Mouse (Mus musculus) hindbrain, postnatal 0 days (tissue): ENCODE data around the gene Nmu. TPM values are rescaled to one million over a fixed set of nuclear protein-coding genes. Genes with fewer than 3 reads are reported as not detected.

Source experiments
- ATAC-seq: fragments of 200-750 bp; cut with Nextera tagmentation; 2 replicates; pipeline ENCODE4 v1.8.0; 2017; ENCODE audit warnings: mild to moderate bottlenecking, moderate TSS enrichment, moderate library complexity
- DNase-seq: peaks from one replicate; pipeline ENCODE4 v3.0.0-alpha.2; 2015; ENCODE audit warnings: low spot score
- H3K27ac ChIP-seq: fragments of 300-500 bp; sonication (generic); 2 replicates; pipeline ENCODE4 v1.5.1; 2014; ENCODE audit warnings: mild to moderate bottlenecking
- H3K27me3 ChIP-seq: fragments of 300-500 bp; sonication (generic); 2 replicates; pipeline ENCODE4 v1.6.1; 2014; ENCODE audit warnings: low read length, mixed read lengths; ENCODE audit not compliant: insufficient read depth
- H3K36me3 ChIP-seq: fragments of 300-500 bp; sonication (generic); 2 replicates; pipeline ENCODE4 v1.6.1; 2014; ENCODE audit warnings: low read length, mixed read lengths; ENCODE audit not compliant: insufficient read depth
- H3K4me1 ChIP-seq: fragments of 300-500 bp; sonication (generic); 2 replicates; pipeline ENCODE4 v1.6.1; 2014; ENCODE audit warnings: antibody characterized with exemption, low read length, mixed read lengths; ENCODE audit not compliant: insufficient read depth
- H3K4me2 ChIP-seq: fragments of 300-500 bp; sonication (generic); 2 replicates; pipeline ENCODE4 v1.6.1; 2014; ENCODE audit warnings: low read depth, mild to moderate bottlenecking, low read length, moderate library complexity, mixed read lengths
- H3K4me3 ChIP-seq: fragments of 300-500 bp; sonication (generic); 2 replicates; pipeline ENCODE4 v1.5.1; 2014; ENCODE audit warnings: low read length
- H3K9ac ChIP-seq: fragments of 300-500 bp; sonication (generic); replicated peaks from 2 replicates; pipeline ENCODE4 v1.6.1; 2014; ENCODE audit warnings: mild to moderate bottlenecking, low read length, moderate library complexity, mixed read lengths
- H3K9me3 ChIP-seq: fragments of 300-500 bp; sonication (generic); 2 replicates; pipeline ENCODE4 v1.6.1; 2016; ENCODE audit warnings: low read length, mixed read lengths
- CTCF ChIP-seq: IDR thresholded peaks from 2 replicates; pipeline ENCODE4 v1.5.1; 2016; ENCODE audit warnings: antibody characterized with exemption, control low read depth, low read depth
- WGBS: fragments of 180-500 bp; shearing (Covaris S2); extraction: QIAGEN DNeasy Blood & Tissue Kit; methylation state at CpG from one replicate; pipeline ENCODE4 v1.1.7; 2014; 5-methylcytosine and 5-hydroxymethylcytosine counted together
- polyA plus RNA-seq: library from polyadenylated mRNA; unstranded; fragments of >200 nt; fragmentation: Nextera tagmentation; extraction: Ambion mirVana; gene quantifications from 2 replicates; pipeline ENCODE4 v1.2.1, GENCODE M21; 2015
- total RNA-seq: library from RNA; depleted of rRNA; stranded (reverse); fragments of >200 nt; gene quantifications from 2 replicates; pipeline ENCODE4 v1.2.3, GENCODE M21; 2014

Gene Nmu
- total and polyA plus RNA-seq, 2 experiments from 2014 or later, result 2.3 TPM; not detected in 1

GRCm38 (mm10) chr5:76303745-76304451, 59.7 kb downstream of the Nmu start:
- no peak for TF ChIP-seq CTCF
- WGBS, result 2% methylated on average over 79 of the region's 100 CpGs

GRCm38 (mm10) chr5:76303379-76303744, 60.2 kb downstream of the Nmu start:
- no peaks in the 10 kb centered on the region for H3K36me3 ChIP-seq
- H3K4me2 ChIP-seq, result peak overlapping the region; percentile 93
- peak overlapping the region; percentile 93 for H3K27ac ChIP-seq
- no peaks in the 10 kb centered on the region for H3K9me3 ChIP-seq
- 5% methylated on average over 11 of the region's 11 CpGs for WGBS
- H3K27me3 ChIP-seq, result no peaks in the 10 kb centered on the region
- H3K4me1 ChIP-seq, result peaks cover 6% of the 10 kb centered on the region; the same call in 1 of the 2 replicates
- peak overlapping the region; percentile 99 for H3K4me3 ChIP-seq
- peak overlapping the region; percentile 98 for H3K9ac ChIP-seq
- DNase-seq (no peak), ATAC-seq (no peak)
- TF ChIP-seq CTCF, result no peak

More at GRCm38 (mm10) chr5:76303745-76304451, 59.7 kb downstream of the Nmu start:
- H3K4me2 ChIP-seq, result peak overlapping the region; percentile 93
- ATAC-seq (peak; percentile 90), DNase-seq (peak; percentile 92)
- peak overlapping the region; percentile 99 for H3K4me3 ChIP-seq
- no peaks in the 10 kb centered on the region for H3K27me3 ChIP-seq
- H3K36me3 ChIP-seq, result no peaks in the 10 kb centered on the region
- H3K4me1 ChIP-seq, result peaks cover 6% of the 10 kb centered on the region; the same call in 1 of the 2 replicates
- peak overlapping the region; percentile 98 for H3K9ac ChIP-seq
- H3K27ac ChIP-seq, result peak overlapping the region; percentile 93
- no peaks in the 10 kb centered on the region for H3K9me3 ChIP-seq

GRCm38 (mm10) chr5:76302009-76302408, 61.6 kb downstream of the Nmu start:
- no peak overlapping the region for H3K4me3 ChIP-seq
- peak; percentile 42 for TF ChIP-seq CTCF
- H3K9me3 ChIP-seq, result no peaks in the 10 kb centered on the region
- H3K4me1 ChIP-seq, result peaks cover 6% of the 10 kb centered on the region; the same call in 1 of the 2 replicates
- H3K36me3 ChIP-seq, result no peaks in the 10 kb centered on the region
- H3K27me3 ChIP-seq, result no peaks in the 10 kb centered on the region
- DNase-seq (no peak), ATAC-seq (no peak)
- H3K9ac ChIP-seq, result no peak overlapping the region
- H3K4me2 ChIP-seq, result peak overlapping the region; percentile 11
- no peak overlapping the region for H3K27ac ChIP-seq
- 83% methylated on average over 2 of the region's 2 CpGs for WGBS

- WGBS, result 76% methylated on average over 8 of the region's 8 CpGs
- H3K27me3 ChIP-seq, result no peaks in the 10 kb centered on the region
- H3K9ac ChIP-seq, result no peak overlapping the region
- no peaks in the 10 kb centered on the region for H3K4me1 ChIP-seq
- H3K36me3 ChIP-seq, result no peaks in the 10 kb centered on the region
- no peak overlapping the region for H3K4me2 ChIP-seq
- no peaks in the 10 kb centered on the region for H3K9me3 ChIP-seq
- H3K4me3 ChIP-seq, result no peak overlapping the region
- no peak for ATAC-seq
- no peak for DNase-seq
- no peak for TF ChIP-seq CTCF
- H3K27ac ChIP-seq, result no peak overlapping the region
Measured at GRCm38 (mm10) chr5:76289234-76289691, 74.3 kb downstream of the Nmu start.

GRCm38 (mm10) chr5:76288256-76288655, 75.3 kb downstream of the Nmu start:
- no peak overlapping the region for H3K9ac ChIP-seq
- ATAC-seq (no peak), DNase-seq (no peak)
- no peak overlapping the region for H3K4me3 ChIP-seq
- no peaks in the 10 kb centered on the region for H3K36me3 ChIP-seq
- WGBS, result 91% methylated on average over 3 of the region's 3 CpGs
- no peak overlapping the region for H3K4me2 ChIP-seq
- no peaks in the 10 kb centered on the region for H3K9me3 ChIP-seq
- no peak for TF ChIP-seq CTCF
- H3K27me3 ChIP-seq, result no peaks in the 10 kb centered on the region
- H3K27ac ChIP-seq, result no peak overlapping the region
- H3K4me1 ChIP-seq, result no peaks in the 10 kb centered on the region

- 81% methylated on average over 5 of the region's 5 CpGs for WGBS
- Histone ChIP-seq H3K4me3 (no peak overlapping the region), H3K27ac (no peak overlapping the region), H3K27me3 (no peaks in the 10 kb centered on the region), H3K4me1 (no peaks in the 10 kb centered on the region), H3K9me3 (no peaks in the 10 kb centered on the region), H3K4me2 (no peak overlapping the region), H3K9ac (no peak overlapping the region), H3K36me3 (no peaks in the 10 kb centered on the region)
- ATAC-seq, result no peak
- no peak for DNase-seq
- peak; percentile 35 for TF ChIP-seq CTCF
Measured at GRCm38 (mm10) chr5:76287062-76287461, 76.5 kb downstream of the Nmu start.

GRCm38 (mm10) chr5:76285699-76286098, 77.9 kb downstream of the Nmu start:
- Histone ChIP-seq H3K9ac (no peak overlapping the region), H3K27me3 (no peaks in the 10 kb centered on the region), H3K27ac (no peak overlapping the region), H3K4me3 (no peak overlapping the region), H3K4me2 (no peak overlapping the region), H3K36me3 (no peaks in the 10 kb centered on the region), H3K9me3 (no peaks in the 10 kb centered on the region), H3K4me1 (no peaks in the 10 kb centered on the region)
- no peak for TF ChIP-seq CTCF
- WGBS, result 46% methylated on average over 4 of the region's 4 CpGs
- no peak for ATAC-seq
- no peak for DNase-seq
